Mouse (Mus musculus): Measurements from ENCODE around the gene Tmem248. TPM values are rescaled to one million over a fixed set of nuclear protein-coding genes. Genes with fewer than 3 reads are reported as not detected.

Tmem248 gene
- polyA plus RNA-seq, 1 experiment from 2014 or later: 37.1 TPM

- Histone ChIP-seq H3K9ac (replicated peaks; ENCODE audit: low read length) (no peak overlapping the region), H3K27me3 (ENCODE audit: control insufficient read depth, insufficient read depth, low read length) (no peaks in the 10 kb centered on the region), H3K4me3 (ENCODE audit: low read depth, low read length) (no peak overlapping the region), H3K36me3 (replicated peaks; ENCODE audit: control insufficient read depth, insufficient read depth, low read depth, low read length) (peaks cover 3% of the 10 kb centered on the region), H3K4me1 (ENCODE audit: control insufficient read depth, insufficient read depth, low read length) (no peaks in the 10 kb centered on the region), H3K4me2 (ENCODE audit: low read depth, low read length) (no peak overlapping the region), H3K27ac (replicated peaks; ENCODE audit: low read depth, low read length) (no peak overlapping the region), H3K9me3 (replicated peaks; ENCODE audit: control insufficient read depth, low read length) (no peaks in the 10 kb centered on the region)
- DNase-seq (ENCODE audit: low spot score) (no peak), ATAC-seq (replicated peaks; ENCODE audit: insufficient number of reproducible peaks, low FRiP score, low TSS enrichment, low read depth) (no peak)
- 87% methylated on average over 4 of the region's 4 CpGs for WGBS
Observed at GRCm38 (mm10) chr5:130292976-130293375, 76.1 kb downstream of the Tmem248 start.

Other genes with a start within 250 kb of the Tmem248 start
- 45.1 and 45.5 TPM in 2 replicates for gene Gusb, start 214.0 kb upstream of the Tmem248 start, polyA plus RNA-seq (2014; fragmentation: Nextera tagmentation; extraction: Ambion mirVana)
- gene Asl, start 187.8 kb upstream of the Tmem248 start, polyA plus RNA-seq (2014; fragmentation: Nextera tagmentation; extraction: Ambion mirVana): 21.0 and 29.6 TPM in 2 replicates
- 30.6 and 30.9 TPM in 2 replicates for gene Crcp, start 187.8 kb upstream of the Tmem248 start, polyA plus RNA-seq (2014; fragmentation: Nextera tagmentation; extraction: Ambion mirVana)
- gene Tpst1, start 143.8 kb upstream of the Tmem248 start, polyA plus RNA-seq (2014; fragmentation: Nextera tagmentation; extraction: Ambion mirVana): 70.4 and 72.9 TPM in 2 replicates
- gene Kctd7, start 72.2 kb upstream of the Tmem248 start, polyA plus RNA-seq (2014; fragmentation: Nextera tagmentation; extraction: Ambion mirVana): 4.9 and 5.0 TPM in 2 replicates
- 23.6 and 25.1 TPM in 2 replicates for gene Rabgef1, start 45.3 kb upstream of the Tmem248 start, polyA plus RNA-seq (2014; fragmentation: Nextera tagmentation; extraction: Ambion mirVana)
- gene Sbds, start 38.4 kb downstream of the Tmem248 start, polyA plus RNA-seq (2014; fragmentation: Nextera tagmentation; extraction: Ambion mirVana): 65.1 and 68.2 TPM in 2 replicates
- gene Tyw1, start 38.5 kb downstream of the Tmem248 start, polyA plus RNA-seq (2014; fragmentation: Nextera tagmentation; extraction: Ambion mirVana): 27.8 and 30.1 TPM in 2 replicates
- 0.38 and 0.49 TPM in 2 replicates for gene Caln1, start 152.4 kb downstream of the Tmem248 start, polyA plus RNA-seq (2014; fragmentation: Nextera tagmentation; extraction: Ambion mirVana)
- not detected in 2 replicates for gene A330070K13Rik, start 167.6 kb downstream of the Tmem248 start, polyA plus RNA-seq (2014; fragmentation: Nextera tagmentation; extraction: Ambion mirVana)

Measured in embryonic facial prominence, embryonic 11.5 days (tissue).